Mouse (Mus musculus) midbrain, embryonic 10.5 days (tissue): Measurements from ENCODE around the gene Gm16506. TPM values are rescaled to one million over a fixed set of nuclear protein-coding genes. Genes with fewer than 3 reads are reported as not detected.
"Not testable (repeated sequence)": the region's sequence is repeated elsewhere in the genome, so short reads cannot be mapped to it uniquely, and the experiment has no call there.

Source experiments
- DNase-seq: peaks from one replicate; pipeline ENCODE4 v3.0.0-alpha.2; 2017; ENCODE audit warnings: low spot score
- H3K27ac ChIP-seq: fragments of 300-500 bp; sonication (generic); replicated peaks from 2 replicates; pipeline ENCODE4 v1.5.1; 2016; ENCODE audit warnings: mild to moderate bottlenecking
- H3K27me3 ChIP-seq: fragments of 300-500 bp; sonication (generic); 2 replicates; pipeline ENCODE4 v1.6.1; 2016; ENCODE audit warnings: low read depth, mild to moderate bottlenecking; ENCODE audit not compliant: poor library complexity, severe bottlenecking
- H3K36me3 ChIP-seq: fragments of 300-500 bp; sonication (generic); 2 replicates; pipeline ENCODE4 v1.6.1; 2016; ENCODE audit warnings: mild to moderate bottlenecking, moderate library complexity
- H3K4me1 ChIP-seq: fragments of 300-500 bp; sonication (generic); 2 replicates; pipeline ENCODE4 v1.6.1; 2016
- H3K4me3 ChIP-seq: fragments of 300-500 bp; sonication (generic); 2 replicates; pipeline ENCODE4 v1.5.1; 2016; ENCODE audit warnings: mild to moderate bottlenecking, moderate library complexity
- H3K9me3 ChIP-seq: fragments of 300-500 bp; sonication (generic); replicated peaks from 2 replicates; pipeline ENCODE4 v1.6.1; 2016; ENCODE audit warnings: mild to moderate bottlenecking
- WGBS: fragments of 180-500 bp; shearing (Covaris S2); methylation state at CpG from one replicate; pipeline ENCODE4 v1.1.7; 2016; 5-methylcytosine and 5-hydroxymethylcytosine counted together
- polyA plus RNA-seq: library from polyadenylated mRNA; unstranded; fragments of >200 nt; fragmentation: Nextera tagmentation; extraction: Ambion mirVana; gene quantifications from 2 replicates; pipeline ENCODE4 v1.2.1, GENCODE M21; 2016

Gene Gm16506
- not detected in 2 replicates for polyA plus RNA-seq

DNA sequence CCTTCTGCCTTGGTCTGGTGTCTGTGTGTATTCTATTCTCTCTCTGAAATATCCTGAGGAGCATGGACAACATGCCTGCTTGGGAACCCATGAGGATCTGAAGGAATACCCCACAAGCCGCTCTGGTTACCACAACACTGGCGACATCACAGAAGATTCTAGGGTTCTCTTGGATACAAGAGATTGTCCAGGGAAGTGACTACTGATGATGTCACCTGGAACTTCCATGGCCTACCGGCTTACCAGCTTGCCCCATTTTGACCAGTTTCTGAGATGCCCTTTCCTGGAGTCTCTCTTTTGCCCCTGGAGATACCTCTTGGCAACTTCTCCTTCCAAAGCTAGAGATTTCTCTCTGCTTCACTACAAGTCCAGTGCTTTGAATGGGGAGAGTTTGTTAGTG lies at the start of gene Gm16506:
Gene Gm16506, minus strand, starts transcription at position 101 of the 400 bp plus-strand sequence.
- not testable (repeated sequence) for H3K4me3 ChIP-seq, H3K27me3 ChIP-seq, H3K36me3 ChIP-seq, H3K9me3 ChIP-seq, DNase-seq, H3K4me1 ChIP-seq, H3K27ac ChIP-seq
- 100% methylated on average over 3 of the region's 3 CpGs for WGBS

DNA sequence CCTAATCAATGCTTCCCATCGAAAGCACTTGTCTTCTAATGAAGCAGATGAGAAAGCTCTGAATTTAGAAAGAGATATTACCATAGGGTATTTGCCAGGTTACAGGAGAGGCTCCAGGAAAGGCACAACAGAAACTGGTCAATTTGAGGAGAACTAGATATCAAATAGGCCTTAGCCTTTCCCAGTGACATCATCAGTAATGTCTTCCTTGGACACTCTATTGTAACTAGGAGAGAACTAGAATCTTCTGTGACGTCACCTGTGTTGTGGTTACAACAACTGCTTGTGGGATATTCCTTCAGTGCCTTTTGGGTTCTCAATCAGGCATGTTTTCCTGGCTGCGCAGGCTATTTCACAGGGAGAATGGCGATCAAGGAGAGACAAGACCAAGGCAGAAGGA lies 20.3 kb upstream of the Gm16506 start, which contains the start of gene Gm6526:
Gene Gm6526, plus strand, starts transcription at position 301 of the 400 bp plus-strand sequence.
- H3K27ac ChIP-seq, H3K27me3 ChIP-seq, H3K4me1 ChIP-seq, H3K4me3 ChIP-seq, H3K9me3 ChIP-seq, DNase-seq, H3K36me3 ChIP-seq: not testable (repeated sequence)
- WGBS: 79% methylated on average over 4 of the region's 4 CpGs

DNA sequence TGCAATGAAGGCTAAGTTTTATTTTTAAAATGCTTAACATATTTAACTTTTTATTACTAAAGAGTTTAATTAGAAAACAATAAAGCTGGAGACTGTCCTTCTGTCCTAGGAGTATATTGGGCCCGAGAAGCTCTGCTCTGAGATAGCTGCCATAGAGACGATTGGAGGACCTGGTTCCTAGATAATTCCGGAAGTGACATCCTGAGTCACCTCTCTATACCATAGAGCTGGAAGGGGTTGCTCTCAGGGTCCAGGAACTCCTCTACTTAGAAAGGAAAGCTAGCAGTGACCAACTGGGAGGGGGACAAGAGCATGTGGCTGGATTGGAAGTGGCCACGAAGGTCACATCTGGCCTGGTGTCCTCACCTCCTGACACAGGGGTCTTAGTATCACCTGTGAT lies 29.7 kb downstream of the Gm16506 start, which contains the start of gene Gm7324:
Gene Gm7324, plus strand, starts transcription at position 208 of the 400 bp plus-strand sequence.
- H3K36me3 ChIP-seq, H3K4me1 ChIP-seq, H3K27ac ChIP-seq, H3K4me3 ChIP-seq, H3K9me3 ChIP-seq, DNase-seq, H3K27me3 ChIP-seq: not testable (repeated sequence)
- WGBS: 92% methylated on average over 4 of the region's 4 CpGs

DNA sequence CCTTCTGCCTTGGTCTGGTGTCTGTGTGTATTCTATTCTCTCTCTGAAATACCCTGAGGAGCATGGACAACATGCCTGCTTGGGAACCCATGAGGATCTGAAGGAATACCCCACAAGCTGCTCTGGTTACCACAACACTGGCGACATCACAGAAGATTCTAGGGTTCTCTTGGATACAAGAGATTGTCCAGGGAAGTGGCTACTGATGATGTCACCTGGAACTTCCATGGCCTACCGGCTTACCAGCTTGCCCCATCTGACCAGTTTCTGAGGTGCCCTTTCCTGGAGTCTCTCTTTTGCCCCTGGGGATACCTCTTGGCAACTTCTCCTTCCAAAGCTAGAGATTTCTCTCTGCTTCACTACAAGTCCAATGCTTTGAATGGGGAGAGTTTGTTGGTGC lies 50.2 kb downstream of the Gm16506 start, which contains the start of gene Gm8165:
Gene Gm8165, minus strand, starts transcription at position 101 of the 400 bp plus-strand sequence.
- not testable (repeated sequence) for H3K9me3 ChIP-seq, H3K27me3 ChIP-seq, H3K27ac ChIP-seq, DNase-seq, H3K36me3 ChIP-seq, H3K4me1 ChIP-seq, H3K4me3 ChIP-seq
- 88% methylated on average over 1 of the region's 2 CpGs for whole genome bisulfite sequencing

Other genes starting within 250 kb of the Gm16506 start
- not detected in 2 replicates for gene Gm5799, start 183.9 kb downstream of the Gm16506 start, polyA plus RNA-seq
- gene Gm17654, start 148.3 kb downstream of the Gm16506 start, polyA plus RNA-seq: not detected in 2 replicates
- gene Gm10375, start 119.5 kb downstream of the Gm16506 start, polyA plus RNA-seq: not detected in 2 replicates
- not detected in 2 replicates for gene Gm8165, start 50.3 kb downstream of the Gm16506 start, polyA plus RNA-seq
- 1.1 and 1.8 TPM in 2 replicates for gene Gm7324, start 29.7 kb downstream of the Gm16506 start, polyA plus RNA-seq
- gene Gm6526, start 20.4 kb upstream of the Gm16506 start, polyA plus RNA-seq: not detected in 2 replicates
- gene Gm8180, start 57.3 kb upstream of the Gm16506 start, polyA plus RNA-seq: not detected in 2 replicates
- not detected in 2 replicates for gene Ear1, start 148.0 kb upstream of the Gm16506 start, polyA plus RNA-seq
- gene Ear10, start 196.1 kb upstream of the Gm16506 start, polyA plus RNA-seq: not detected in 2 replicates
- gene Gm8113, start 197.9 kb upstream of the Gm16506 start, polyA plus RNA-seq: 4.0 and 4.1 TPM in 2 replicates
- gene Ang5, start 229.6 kb upstream of the Gm16506 start, polyA plus RNA-seq: not detected in 2 replicates